Mouse (Mus musculus): ENCODE results near the gene Chrnb1.

GRCm38 (mm10) chr11:69818365-69818764 is 22.6 kb upstream of the Chrnb1 start, which contains the start of gene Spem2:
- TF ChIP-seq CTCF (IDR thresholded peaks at IDR 0.05; ENCODE audit: borderline replicate concordance, insufficient read depth, low read depth, low read length) (no peak), POLR2A (IDR thresholded peaks at IDR 0.05; ENCODE audit: borderline replicate concordance, insufficient read depth, low read length) (no peak)

All from cerebellum, adult 2 months (tissue).